Mouse (Mus musculus) Patski (cell line): ENCODE data around the gene Gm7029. TPM values are rescaled to one million over a fixed set of nuclear protein-coding genes. Genes with fewer than 3 reads are reported as not detected.
"Not testable (repeated sequence)": the region's sequence is repeated elsewhere in the genome, so short reads cannot be mapped to it uniquely, and the experiment has no call there.

ENCODE experiments used
- ATAC-seq: fragments of 100-300 bp; one replicate; pipeline ENCODE4 v1.8.0; 2021
- CTCF ChIA-PET: fragments of 350-600 bp; sonication (Branson Sonifier 250); formaldehyde crosslinking; loops from one replicate; lab custom pipeline; 2022; ENCODE audit warnings: inconsistent platforms; lab: Charles Lee
- POLR2A ChIA-PET: fragments of 350-600 bp; sonication (Branson Sonifier 250); formaldehyde crosslinking; loops from one replicate; lab custom pipeline; 2022; ENCODE audit warnings: antibody characterized with exemption, inconsistent platforms; lab: Charles Lee
- DNase-seq: peaks from one replicate; pipeline ENCODE4 v3.0.0-alpha.2; 2011; ENCODE audit warnings: low read depth, low spot score
- H3K27me3 ChIP-seq: fragments of 371-371 bp; one replicate; pipeline ENCODE4 v1.5.1; 2021
- CTCF ChIP-seq: fragments of 100-300 bp; IDR thresholded peaks from one replicate; pipeline ENCODE4 v1.5.1; 2021
- in situ Hi-C: fragments of 300-500 bp; cut with MboI; formaldehyde crosslinking; loops from 3 replicates; pipeline ENCODE4 v1.11.1; 2018; ENCODE audit warnings: low pct_unique_long_range_greater_than_20kb, mixed read lengths
- polyA plus RNA-seq: library from polyadenylated mRNA; unstranded; gene quantifications from one replicate; pipeline ENCODE4 v1.2.3, GENCODE M21; 2021

The Gm7029 gene
- polyA plus RNA-seq, 1 experiment from 2014 or later = not detected

- DNase-seq (no peak), ATAC-seq (no peak)
- ChIA-PET POLR2A (no interaction called here), CTCF (no interaction called here)
- no peaks in the 10 kb centered on the region for H3K27me3 ChIP-seq
- in situ Hi-C loops = no loop called here
- no peak for TF ChIP-seq CTCF
Measured at GRCm38 (mm10) chr17:33848139-33848538, 25.5 kb upstream of the Gm7029 start.

- in situ Hi-C loops = no loop called here
- CTCF ChIA-PET = no interaction called here
- POLR2A ChIA-PET = no interaction called here
- DNase-seq (no peak), ATAC-seq (no peak)
- TF ChIP-seq CTCF = no peak
- H3K27me3 ChIP-seq = no peaks in the 10 kb centered on the region
Measured at GRCm38 (mm10) chr17:33851331-33851730, 22.3 kb upstream of the Gm7029 start.

GRCm38 (mm10) chr17:33857816-33858215 is 15.8 kb upstream of the Gm7029 start:
- CTCF ChIA-PET = no interaction called here
- ATAC-seq (no peak), DNase-seq (no peak)
- H3K27me3 ChIP-seq = no peaks in the 10 kb centered on the region
- in situ Hi-C loops = no loop called here
- POLR2A ChIA-PET = no interaction called here
- TF ChIP-seq CTCF = no peak

GRCm38 (mm10) chr17:33865330-33866030 is 8.2 kb upstream of the Gm7029 start:
- peak; percentile 75 for TF ChIP-seq CTCF
- in situ Hi-C loops = no loop called here
- ATAC-seq (peak; percentile 51), DNase-seq (peak; percentile 10)
- no peaks in the 10 kb centered on the region for H3K27me3 ChIP-seq
- ChIA-PET CTCF (interaction anchor here (0.9 to 1.5 kb wide), 4 partner anchors 9 to 24 kb away, joined by 3 to 4 read pairs (median 3); no protein-coding TSS in a partner anchor), POLR2A (no interaction called here)

- no peaks in the 10 kb centered on the region for H3K27me3 ChIP-seq
- ChIA-PET CTCF (interaction anchor here (1.2 kb wide), 1 partner anchor 9 kb away, joined by 3 read pairs; no protein-coding TSS in a partner anchor), POLR2A (no interaction called here)
- in situ Hi-C loops = no loop called here
- no peak for TF ChIP-seq CTCF
- no peak for DNase-seq
- ATAC-seq = no peak
Measured at GRCm38 (mm10) chr17:33874411-33874810, 774 bp downstream of the Gm7029 start.

- DNase-seq, CTCF ChIA-PET, H3K27me3 ChIP-seq, ATAC-seq, POLR2A ChIA-PET, in situ Hi-C loops: not testable (repeated sequence)
Measured at GRCm38 (mm10) chr17:33875797-33876196, 2.2 kb downstream of the Gm7029 start.

GRCm38 (mm10) chr17:33884320-33884719 is 10.7 kb downstream of the Gm7029 start:
- CTCF ChIA-PET, DNase-seq, in situ Hi-C loops, ATAC-seq, POLR2A ChIA-PET, H3K27me3 ChIP-seq: not testable (repeated sequence)

- ATAC-seq, DNase-seq, POLR2A ChIA-PET, CTCF ChIA-PET, in situ Hi-C loops, H3K27me3 ChIP-seq: not testable (repeated sequence)
Measured at GRCm38 (mm10) chr17:33887802-33888201, 14.2 kb downstream of the Gm7029 start.

GRCm38 (mm10) chr17:33888230-33888629 is 14.6 kb downstream of the Gm7029 start:
- ATAC-seq, H3K27me3 ChIP-seq, POLR2A ChIA-PET, DNase-seq, in situ Hi-C loops: not testable (repeated sequence)
- CTCF ChIA-PET = interaction anchor here (1.0 kb wide), 1 partner anchor 28 kb away, joined by 4 read pairs; the partner anchor contains the start of genes Tapbp and Zbtb22

- ATAC-seq, DNase-seq, CTCF ChIA-PET, POLR2A ChIA-PET, H3K27me3 ChIP-seq, in situ Hi-C loops: not testable (repeated sequence)
Measured at GRCm38 (mm10) chr17:33889941-33890532, 16.4 kb downstream of the Gm7029 start.

GRCm38 (mm10) chr17:33890533-33891059 is 17.0 kb downstream of the Gm7029 start, which contains the start of gene Kifc1:
TSS of gene Kifc1 (minus strand) at chr17:33890661.
- TF ChIP-seq CTCF = peak; percentile 94
- ChIA-PET POLR2A (no interaction called here), CTCF (interaction anchor here (0.7 to 1.0 kb wide), 4 partner anchors 18 to 82 kb away, joined by 3 to 4 read pairs (median 4); partner anchors contain the start of gene Daxx)
- in situ Hi-C loops = no loop called here
- no peaks in the 10 kb centered on the region for H3K27me3 ChIP-seq
- DNase-seq = peak; percentile 95
- peak; percentile 96 for ATAC-seq
